Mouse (Mus musculus): ENCODE results near the gene Tenm4.

Tenm4 gene

GRCm38 (mm10) chr7:96852781-96853180, 681.7 kb downstream of the Tenm4 start:
- no peak for DNase-seq (ENCODE audit: low spot score)

DNA sequence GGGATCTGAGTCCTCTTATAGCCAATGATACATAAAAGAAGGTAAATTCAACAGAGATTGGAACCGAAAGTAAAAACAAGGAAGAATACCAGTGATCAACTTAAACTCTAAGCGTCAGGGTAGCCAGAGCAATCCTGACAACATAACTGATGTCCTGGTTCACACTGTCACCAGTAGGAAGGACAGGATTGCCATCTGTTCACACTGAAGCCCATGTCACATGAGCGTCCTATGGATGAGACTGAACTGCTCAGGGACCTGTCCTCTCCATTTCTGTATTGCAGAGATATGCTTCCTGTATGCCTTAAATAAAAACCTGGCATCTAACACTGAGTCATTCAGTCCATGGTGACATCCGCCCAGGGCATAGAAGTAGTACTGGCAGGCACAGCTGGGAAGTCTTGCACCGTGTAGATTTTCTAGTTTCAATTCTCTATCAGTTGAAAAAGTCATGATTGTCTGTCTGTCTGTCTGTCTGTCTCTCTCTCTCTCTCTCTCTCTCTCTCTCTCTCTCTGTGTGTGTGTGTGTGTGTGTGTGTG, 684.9 kb downstream of the Tenm4 start:
- no peak for DNase-seq (ENCODE audit: low spot score)

DNA sequence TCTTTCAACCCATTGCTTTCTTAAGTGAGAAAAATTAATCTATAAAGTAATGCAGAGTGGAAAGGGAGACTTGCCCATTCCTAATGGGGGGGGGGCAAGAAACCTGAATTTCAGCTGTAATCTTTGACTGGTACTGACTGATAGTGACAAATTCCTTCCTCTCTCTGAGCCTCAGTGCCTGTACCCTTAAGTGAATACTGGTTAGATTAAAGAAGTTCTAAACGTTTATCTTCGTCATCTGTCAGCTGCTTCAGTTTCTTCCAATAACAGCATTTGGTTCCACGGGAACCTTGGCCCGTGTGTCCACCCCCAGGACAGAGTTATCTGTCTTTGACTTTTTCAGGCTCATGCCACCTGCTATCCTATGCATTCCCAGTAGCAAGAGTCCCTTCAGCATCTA, 685.5 kb downstream of the Tenm4 start:
- no peak for DNase-seq (ENCODE audit: low spot score)

- DNase-seq (ENCODE audit: low spot score) = no peak
Observed at GRCm38 (mm10) chr7:96859077-96859476, 688.0 kb downstream of the Tenm4 start.

GRCm38 (mm10) chr7:96859684-96860083, 688.6 kb downstream of the Tenm4 start:
- no peak for DNase-seq (ENCODE audit: low spot score)

GRCm38 (mm10) chr7:96860650-96861049, 689.6 kb downstream of the Tenm4 start:
- no peak for DNase-seq (ENCODE audit: low spot score)

GRCm38 (mm10) chr7:96864894-96865722, 694.1 kb downstream of the Tenm4 start:
- peak; percentile 35 for DNase-seq (ENCODE audit: low spot score)

DNA sequence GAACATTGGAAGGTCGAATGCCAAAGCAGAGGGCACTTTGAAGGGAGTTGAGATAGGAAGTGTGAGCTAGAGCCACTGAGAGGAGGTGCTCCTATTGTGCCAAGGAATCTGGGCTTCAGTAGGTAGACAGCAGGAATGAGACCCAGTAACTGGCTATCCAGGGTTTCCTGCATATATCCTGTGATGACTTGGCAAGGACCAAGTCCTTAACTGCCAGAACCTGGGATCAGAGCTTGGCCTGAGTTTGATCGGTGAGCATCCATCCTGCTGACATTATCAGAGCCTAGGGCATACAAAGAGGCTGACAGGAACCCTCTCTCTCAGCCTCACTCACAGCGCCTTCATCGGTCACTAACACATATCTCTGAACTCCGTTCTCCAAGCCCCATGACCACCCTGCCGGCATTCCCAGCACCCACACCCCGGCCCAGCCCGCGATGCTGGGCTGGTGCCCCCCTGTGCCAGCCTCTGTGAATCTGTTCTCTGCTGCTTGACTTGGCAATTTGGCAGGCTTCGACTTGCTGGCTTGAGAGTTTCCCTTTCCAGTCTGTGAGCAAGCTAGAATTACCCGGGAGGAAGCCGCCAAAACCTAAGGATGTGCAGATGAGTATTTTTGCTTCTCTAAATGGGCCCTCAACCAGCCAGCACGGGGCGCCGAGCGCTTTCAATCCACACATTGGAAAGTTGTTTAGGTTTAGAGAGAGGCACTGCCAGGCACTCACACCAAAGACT, 698.2 kb downstream of the Tenm4 start:
- DNase-seq (ENCODE audit: low spot score) = no peak

GRCm38 (mm10) chr7:96870473-96870872, 699.4 kb downstream of the Tenm4 start:
- no peak for DNase-seq (ENCODE audit: low spot score)

DNA sequence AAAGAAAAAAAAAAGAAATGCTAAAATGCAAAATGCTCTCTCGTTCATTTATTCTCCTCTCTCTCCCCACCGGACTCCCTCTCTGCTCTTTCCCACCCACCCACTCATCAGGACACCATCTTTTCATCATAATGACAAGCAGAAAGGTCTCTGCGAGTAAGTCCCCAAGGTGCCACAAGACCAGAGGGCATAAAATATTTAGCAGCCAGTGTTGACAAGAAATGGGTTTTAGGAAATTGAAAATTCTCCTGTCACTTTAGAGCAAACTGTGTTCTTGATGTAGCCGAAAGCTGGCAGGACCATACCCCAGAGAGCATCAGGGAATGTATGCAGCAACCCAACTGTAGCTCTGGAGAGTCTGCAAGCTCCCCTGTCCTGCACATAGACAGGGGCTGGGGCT, 700.0 kb downstream of the Tenm4 start:
- no peak for DNase-seq (ENCODE audit: low spot score)

DNA sequence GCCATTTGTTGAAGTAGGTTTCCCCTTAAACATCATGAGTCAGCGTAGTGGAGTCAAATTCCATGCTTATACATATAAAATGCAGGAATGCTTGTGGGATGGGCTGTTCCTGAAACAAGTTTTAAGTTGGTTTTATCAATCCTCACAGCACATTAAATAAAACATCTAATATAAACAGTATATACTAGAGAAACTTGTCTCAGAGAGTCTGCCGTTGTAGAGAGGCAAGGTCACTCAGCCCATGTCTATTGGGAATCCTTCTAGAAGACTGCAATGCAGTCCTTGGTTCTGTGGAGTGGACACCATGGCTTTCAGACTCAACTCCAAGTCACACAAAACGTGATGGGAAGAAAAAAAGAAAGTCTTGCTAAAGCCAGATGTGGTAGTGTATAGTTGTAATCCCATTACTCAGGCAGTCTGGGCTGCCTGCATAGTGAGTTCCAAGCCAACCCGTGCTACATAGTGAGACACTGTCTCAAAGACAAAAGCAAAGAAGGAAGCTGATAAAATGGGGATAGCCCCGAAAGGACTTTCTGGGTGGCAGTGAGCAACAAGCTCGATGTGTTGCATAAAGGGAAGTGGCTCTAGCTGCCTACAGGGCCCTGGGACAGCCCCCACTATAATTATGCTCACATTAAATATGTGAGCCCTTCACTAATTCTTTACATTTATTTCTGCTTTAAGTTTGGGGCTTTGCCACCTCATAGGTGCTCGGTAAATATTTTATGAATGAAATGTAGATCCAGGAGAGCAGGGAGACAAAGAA, 707.6 kb downstream of the Tenm4 start:
- no peak for DNase-seq (ENCODE audit: low spot score)

DNA sequence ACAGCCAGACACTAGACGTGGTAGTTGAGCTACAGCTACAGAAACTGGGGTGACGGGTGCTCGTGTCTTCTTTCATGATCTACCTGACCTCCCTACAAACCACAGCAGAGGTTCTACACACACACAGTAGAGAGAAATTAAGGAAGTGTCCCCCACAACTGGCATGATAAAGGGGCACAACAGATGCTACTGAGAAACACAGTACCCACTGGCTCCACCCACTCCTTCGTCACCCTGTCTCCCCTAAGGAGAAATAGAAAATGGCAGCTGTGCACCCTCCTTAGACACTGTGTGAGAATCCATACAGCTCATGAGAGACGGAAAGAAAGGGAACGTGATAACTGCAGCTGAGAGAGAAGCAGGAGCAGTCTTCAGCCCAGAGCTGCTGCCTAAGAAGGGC, 708.5 kb downstream of the Tenm4 start:
- DNase-seq (ENCODE audit: low spot score) = no peak

DNA sequence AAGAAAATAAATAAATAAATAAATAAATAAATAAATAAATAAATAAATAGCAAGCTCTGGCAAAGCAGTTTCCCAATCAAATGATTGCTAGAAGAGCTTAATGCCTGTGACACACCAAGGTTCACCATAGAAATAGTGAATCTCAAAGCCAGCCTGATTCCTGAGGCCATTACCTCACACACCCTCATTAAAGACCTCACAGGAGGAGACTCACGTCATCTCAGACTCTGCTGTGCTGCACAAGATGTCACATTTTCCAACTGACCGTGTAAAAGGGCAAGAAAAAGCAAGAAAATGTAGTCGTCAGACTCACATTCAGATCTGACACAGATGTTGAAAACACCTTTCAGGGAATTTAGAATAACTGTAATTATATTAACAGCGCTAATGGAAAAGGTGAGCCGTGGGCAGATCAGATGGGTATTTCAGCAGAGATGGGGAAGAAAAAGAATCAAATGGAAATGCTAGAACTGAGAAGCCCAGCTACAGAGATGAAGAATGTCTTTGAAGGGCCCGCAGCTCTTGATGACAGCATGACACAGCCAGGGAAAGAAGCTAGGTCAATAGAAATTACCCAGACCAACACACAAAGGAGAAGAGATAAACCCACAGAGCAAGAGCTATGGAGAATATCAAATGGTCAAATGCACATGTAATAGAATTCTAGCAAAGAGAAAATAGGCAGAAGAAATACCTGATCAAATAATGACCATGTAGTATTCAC, 709.3 kb downstream of the Tenm4 start:
- DNase-seq (ENCODE audit: low spot score) = no peak

DNA sequence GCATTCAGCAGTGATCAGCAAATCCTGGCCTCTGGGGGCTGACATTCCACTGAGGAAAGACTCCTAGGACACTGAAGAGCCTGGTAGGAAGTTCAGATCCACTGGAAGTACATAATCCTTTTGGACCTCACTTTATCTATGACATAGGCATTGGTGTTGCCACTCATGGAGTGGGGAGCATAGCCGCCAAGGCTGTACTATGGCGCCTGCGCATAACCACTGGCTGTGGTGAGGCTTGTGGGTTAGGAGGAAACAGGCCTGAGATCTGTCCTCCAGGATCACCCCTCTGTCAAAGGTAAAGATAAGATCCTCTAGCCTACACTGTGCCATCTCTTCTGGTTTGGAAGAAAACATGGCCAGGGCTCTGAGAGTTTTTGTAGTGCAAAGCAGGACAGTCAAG, 712.3 kb downstream of the Tenm4 start:
- DNase-seq (ENCODE audit: low spot score) = no peak

DNA sequence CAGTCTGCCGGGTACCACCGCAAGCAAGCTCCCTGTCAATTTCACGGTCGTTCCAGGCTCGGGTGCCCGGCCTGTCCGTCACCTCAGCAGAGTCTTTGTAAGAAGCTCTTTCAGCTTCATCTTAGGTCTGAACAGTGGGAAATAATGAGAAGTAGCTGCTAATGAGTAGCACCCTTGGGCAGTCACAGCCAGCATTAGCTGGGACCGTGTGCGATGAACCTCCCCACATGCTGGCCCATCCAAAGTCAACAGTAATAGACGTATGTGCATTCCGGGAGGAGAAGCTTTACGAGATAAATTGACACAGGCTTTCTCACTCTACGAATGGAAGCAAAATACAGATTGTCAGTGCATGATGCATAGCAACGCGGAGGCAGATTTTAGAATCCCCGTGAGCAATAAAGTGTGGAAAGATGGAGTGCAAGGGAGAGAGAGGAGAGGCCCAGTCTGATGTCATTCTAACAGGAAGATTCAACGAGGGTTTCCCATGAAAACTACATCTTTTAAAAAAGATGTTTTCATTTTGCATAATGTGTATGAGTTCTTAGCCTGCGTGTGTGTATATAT, 716.1 kb downstream of the Tenm4 start:
- DNase-seq (ENCODE audit: low spot score) = no peak

DNA sequence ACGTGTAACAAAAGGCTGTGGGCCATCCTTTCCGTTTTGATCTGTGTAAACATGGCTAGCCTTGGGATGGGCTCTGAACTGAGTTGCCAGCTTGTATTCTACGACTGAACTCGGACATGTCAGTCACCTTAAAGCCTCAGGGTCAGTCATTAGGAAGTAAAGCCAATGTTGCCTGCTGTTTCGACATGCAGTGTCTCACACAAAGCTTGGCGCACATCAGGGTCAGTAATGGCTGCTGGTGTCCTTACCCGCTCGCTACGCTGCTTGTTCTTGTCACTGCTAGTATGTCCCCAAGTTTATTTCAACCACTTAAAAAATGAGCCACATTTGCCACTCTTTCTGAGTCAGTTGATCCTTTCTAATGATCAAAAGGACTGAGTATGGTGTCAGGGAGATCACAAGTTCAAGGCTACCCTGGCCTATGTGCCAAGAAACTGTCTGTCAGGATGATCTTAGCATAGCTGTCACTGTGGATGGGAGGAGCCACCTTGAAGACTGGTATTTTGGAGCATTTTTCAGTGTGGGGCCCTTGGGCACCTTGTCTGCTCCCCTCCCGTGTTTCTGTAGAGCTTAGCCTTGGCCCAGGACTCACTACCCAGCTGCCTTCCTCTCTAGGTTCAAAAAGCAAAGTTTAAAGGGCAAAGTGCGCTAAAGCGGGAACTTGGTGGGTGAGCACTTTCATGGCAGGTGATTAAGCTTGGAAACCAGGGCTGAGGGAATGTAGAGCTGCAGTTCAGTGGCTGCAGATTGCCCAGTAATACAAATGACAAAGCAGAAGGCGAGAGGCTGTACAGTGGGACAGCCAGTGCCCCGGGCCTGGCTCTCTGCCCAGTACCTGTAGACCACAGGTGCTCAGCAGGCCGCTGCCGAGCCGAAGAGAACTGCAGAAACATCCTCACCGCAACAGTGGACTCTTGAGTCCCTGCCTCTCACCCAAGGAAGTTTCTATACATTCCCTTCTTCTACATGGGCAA, 718.3 kb downstream of the Tenm4 start:
- DNase-seq (ENCODE audit: low spot score) = no peak

DNA sequence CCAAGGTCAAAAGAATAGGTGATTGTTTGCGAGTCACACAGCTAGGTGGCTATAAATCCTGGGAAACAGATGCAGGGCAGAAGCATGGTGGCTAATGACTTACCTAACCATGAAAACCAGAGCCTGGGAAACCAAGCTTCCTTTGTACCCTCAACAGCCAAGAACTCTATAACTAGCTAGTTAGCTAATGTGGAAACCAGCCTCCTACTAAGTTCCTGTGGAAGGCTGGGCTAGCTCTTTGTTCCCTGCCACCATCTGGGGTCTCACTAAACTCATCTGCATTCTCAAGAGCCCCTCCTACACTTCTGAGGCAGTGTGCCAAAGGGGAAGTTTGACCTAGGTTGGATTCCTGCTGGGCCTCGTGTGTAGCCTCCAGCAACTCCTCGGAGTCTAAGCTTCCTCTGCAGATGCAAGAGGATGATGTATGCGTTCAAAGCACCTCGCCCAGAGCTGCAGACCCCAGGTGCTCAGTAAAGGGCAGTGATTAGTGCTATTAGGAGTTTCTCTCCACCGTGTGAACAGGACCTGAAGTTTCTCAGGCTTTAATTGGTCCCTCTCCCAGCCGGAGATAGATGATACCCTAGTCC, 719.1 kb downstream of the Tenm4 start:
- DNase-seq (ENCODE audit: low spot score) = no peak

DNA sequence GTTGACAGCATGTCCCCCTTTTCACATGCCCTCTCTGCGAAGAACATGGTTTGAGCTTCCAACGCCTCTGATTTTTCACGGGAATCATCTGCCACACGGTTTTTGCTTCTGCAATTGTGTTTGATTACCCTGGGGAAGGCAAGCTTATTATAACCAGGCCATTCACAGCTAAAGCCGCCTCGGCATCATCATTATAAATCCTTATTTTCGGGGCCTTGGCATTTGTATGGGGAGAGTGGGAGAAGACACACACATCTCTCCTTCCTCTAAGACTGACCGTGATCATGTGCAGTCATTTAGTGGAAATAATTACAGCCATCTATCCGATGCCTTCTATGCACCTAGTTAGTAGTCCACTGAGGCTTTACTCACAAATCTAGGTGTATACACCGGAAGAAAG, 719.9 kb downstream of the Tenm4 start:
- DNase-seq (ENCODE audit: low spot score) = no peak

DNA sequence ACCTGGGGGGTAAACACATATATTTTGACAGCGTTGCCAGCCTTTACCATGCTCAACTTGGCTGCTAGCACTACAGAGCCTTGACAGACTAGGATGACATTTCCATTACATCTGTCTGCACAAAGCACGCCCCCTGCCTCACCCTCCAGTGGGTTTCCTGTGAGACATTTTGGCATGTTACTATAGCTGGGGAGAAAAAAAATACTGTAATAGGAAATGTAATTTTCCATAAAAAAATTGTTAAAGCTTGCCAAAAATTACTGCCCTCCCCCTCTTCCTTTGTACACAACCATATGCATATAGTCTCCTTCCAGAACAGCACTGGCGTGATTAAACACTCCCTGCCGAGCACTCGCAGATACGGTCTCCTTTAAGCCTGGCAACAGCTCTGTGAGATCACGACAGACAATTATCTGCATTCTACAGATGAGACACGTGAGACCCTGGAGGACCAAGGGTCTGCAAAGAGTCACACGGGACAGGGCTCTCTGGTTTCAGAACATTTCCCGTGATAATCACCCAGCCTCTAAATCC, 728.1 kb downstream of the Tenm4 start:
- DNase-seq (ENCODE audit: low spot score) = no peak

DNA sequence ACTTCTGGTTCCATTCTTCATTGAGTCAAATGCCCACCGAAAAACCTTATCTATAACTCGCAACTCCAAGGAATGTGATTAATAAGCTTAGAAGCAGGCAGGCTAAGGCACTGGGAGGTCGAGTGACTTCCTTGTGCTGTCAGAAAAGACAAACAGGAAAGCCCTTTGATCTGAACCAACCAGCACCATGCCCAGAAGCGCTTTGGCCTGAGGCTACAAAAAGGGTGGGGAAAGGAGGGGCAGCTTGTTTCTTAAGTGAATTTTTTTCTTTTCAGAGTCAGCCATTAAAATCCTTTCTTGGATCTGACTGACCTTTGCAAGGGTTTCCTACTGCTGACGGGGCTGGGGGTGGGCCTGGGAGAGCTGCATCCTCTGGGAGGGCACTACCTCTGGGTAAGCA, 731.1 kb downstream of the Tenm4 start:
- no peak for DNase-seq (ENCODE audit: low spot score)

Measured in embryo, embryonic 10.5 days (tissue).